Mouse (Mus musculus): ENCODE results near the gene Rcsd1. TPM values are rescaled to one million over a fixed set of nuclear protein-coding genes. Genes with fewer than 3 reads are reported as not detected.

Rcsd1 gene
- total and polyA plus RNA-seq, 3 experiments, result 22.7 to 81.1 (median 35.7) TPM

GRCm38 (mm10) chr1:165726986-165727385, 17.4 kb upstream of the Rcsd1 start:
- Histone ChIP-seq H3K36me3 (replicated peaks in 1 of 2; ENCODE audit: control insufficient read depth in 1 of 2, insufficient read depth in 1 of 2, low read length in 1 of 2) (no peaks in the 10 kb centered on the region), H3K27me3 (replicated peaks) (no peaks in the 10 kb centered on the region), H3K4me2 (ENCODE audit: insufficient read depth, low read depth, poor library complexity, severe bottlenecking) (no peak overlapping the region), H3K9me3 (replicated peaks; ENCODE audit: low read length) (no peaks in the 10 kb centered on the region), H3K27ac (ENCODE audit: insufficient read depth, low read depth) (no peak overlapping the region), H3K4me3 (replicated peaks in 1 of 3; ENCODE audit: low read depth in 2 of 3, low read length in 2 of 3, poor library complexity in 1 of 3) (no peak overlapping the region), H3K4me1 (ENCODE audit: control insufficient read depth in 1 of 2, insufficient read depth in 2 of 2) (peaks cover 2 to 14% of the 10 kb centered on the region in 2 experiments; a peak in 2 of 4 replicates), H3K79me2 (replicated peaks; ENCODE audit: control insufficient read depth, extremely low read depth, insufficient read depth, poor library complexity, severe bottlenecking) (no peaks in the 10 kb centered on the region), H3K9ac (ENCODE audit: insufficient read depth, low read depth) (no peak overlapping the region)
- dilution Hi-C loops (cut with MboI; ENCODE audit: extremely low pct_ligation_motif_present, extremely low pct_unique_long_range_greater_than_20kb, low sequenced_read_pairs) (no loop called here), in situ Hi-C loops (cut with MboI; ENCODE audit: low pct_ligation_motif_present, low pct_unique_long_range_greater_than_20kb, low sequenced_read_pairs) (no loop called here)
- TF ChIP-seq RCOR1 (conservative IDR thresholded peaks at IDR 0.05; ENCODE audit: low read depth, low read length) (no peak), SMC3 (IDR thresholded peaks at IDR 0.05; ENCODE audit: low read depth, low read length) (no peak), ELF1 (IDR thresholded peaks at IDR 0.05; ENCODE audit: low read depth, low read length) (no peak), MAX (IDR thresholded peaks at IDR 0.05; ENCODE audit: low read length) (no peak), GABPA (IDR thresholded peaks at IDR 0.05; ENCODE audit: insufficient replicate concordance, low read depth, low read length) (no peak), SIN3A (IDR thresholded peaks at IDR 0.05; ENCODE audit: low read length) (no peak), MAFK (IDR thresholded peaks at IDR 0.05; ENCODE audit: insufficient replicate concordance, low read length) (no peak)
- DNase-seq (ENCODE audit: extremely low read depth), result no peak

GRCm38 (mm10) chr1:165725039-165725644, 15.6 kb upstream of the Rcsd1 start:
- TF ChIP-seq MYC (IDR thresholded peaks at IDR 0.05; ENCODE audit: low read depth, low read length) (no peak), CTCF (conservative IDR thresholded peaks at IDR 0.05 in 1 of 2, IDR thresholded peaks at IDR 0.05 in 1 of 2; ENCODE audit: low read depth in 2 of 2, low read length in 2 of 2) (no peak), ZKSCAN1 (IDR thresholded peaks at IDR 0.05; ENCODE audit: borderline replicate concordance, low read depth, low read length) (no peak)
- H3K4me1 ChIP-seq (ENCODE audit: control insufficient read depth in 1 of 2, insufficient read depth in 2 of 2), result peaks cover 2 to 14% of the 10 kb centered on the region in 2 experiments; a peak in 2 of 4 replicates
- no peaks in the 10 kb centered on the region for H3K27me3 ChIP-seq (replicated peaks)
- no peak overlapping the region for H3K9ac ChIP-seq (ENCODE audit: insufficient read depth, low read depth)
- H3K36me3 ChIP-seq (replicated peaks in 1 of 2; ENCODE audit: control insufficient read depth in 1 of 2, insufficient read depth in 1 of 2, low read length in 1 of 2), result no peaks in the 10 kb centered on the region
- H3K4me3 ChIP-seq (replicated peaks in 1 of 3; ENCODE audit: low read depth in 2 of 3, low read length in 2 of 3, poor library complexity in 1 of 3), result no peak overlapping the region
- no peak overlapping the region for H3K27ac ChIP-seq (ENCODE audit: insufficient read depth, low read depth)
- in situ Hi-C loops (cut with MboI; ENCODE audit: low pct_ligation_motif_present, low pct_unique_long_range_greater_than_20kb, low sequenced_read_pairs), result no loop called here
- DNase-seq (ENCODE audit: extremely low read depth), result no peak
- H3K9me3 ChIP-seq (replicated peaks; ENCODE audit: low read length), result no peaks in the 10 kb centered on the region
- no peaks in the 10 kb centered on the region for H3K79me2 ChIP-seq (replicated peaks; ENCODE audit: control insufficient read depth, extremely low read depth, insufficient read depth, poor library complexity, severe bottlenecking)
- dilution Hi-C loops (cut with MboI; ENCODE audit: extremely low pct_ligation_motif_present, extremely low pct_unique_long_range_greater_than_20kb, low sequenced_read_pairs), result no loop called here
- H3K4me2 ChIP-seq (ENCODE audit: insufficient read depth, low read depth, poor library complexity, severe bottlenecking), result no peak overlapping the region

GRCm38 (mm10) chr1:165724219-165725033, 14.9 kb upstream of the Rcsd1 start:
- H3K9me3 ChIP-seq (replicated peaks; ENCODE audit: low read length), result no peaks in the 10 kb centered on the region
- H3K9ac ChIP-seq (ENCODE audit: insufficient read depth, low read depth), result no peak overlapping the region
- in situ Hi-C loops (cut with MboI; ENCODE audit: low pct_ligation_motif_present, low pct_unique_long_range_greater_than_20kb, low sequenced_read_pairs) (no loop called here), dilution Hi-C loops (cut with MboI; ENCODE audit: extremely low pct_ligation_motif_present, extremely low pct_unique_long_range_greater_than_20kb, low sequenced_read_pairs) (no loop called here)
- peak overlapping the region; percentile 58; the same call in 1 of the 2 replicates for H3K4me2 ChIP-seq (ENCODE audit: insufficient read depth, low read depth, poor library complexity, severe bottlenecking)
- H3K79me2 ChIP-seq (replicated peaks; ENCODE audit: control insufficient read depth, extremely low read depth, insufficient read depth, poor library complexity, severe bottlenecking), result no peaks in the 10 kb centered on the region
- no peak overlapping the region for H3K4me3 ChIP-seq (replicated peaks in 1 of 3; ENCODE audit: low read depth in 2 of 3, low read length in 2 of 3, poor library complexity in 1 of 3)
- H3K27me3 ChIP-seq (replicated peaks), result no peaks in the 10 kb centered on the region
- peaks cover 2 to 14% of the 10 kb centered on the region in 2 experiments; a peak in 2 of 4 replicates for H3K4me1 ChIP-seq (ENCODE audit: control insufficient read depth in 1 of 2, insufficient read depth in 2 of 2)
- no peaks in the 10 kb centered on the region for H3K36me3 ChIP-seq (replicated peaks in 1 of 2; ENCODE audit: control insufficient read depth in 1 of 2, insufficient read depth in 1 of 2, low read length in 1 of 2)
- no peak for DNase-seq (ENCODE audit: extremely low read depth)
- TF ChIP-seq IRF4 (IDR thresholded peaks at IDR 0.05; ENCODE audit: low read depth, low read length), result peak; percentile 57; the same call in 1 of the 2 replicates
- TF ChIP-seq MAZ (IDR thresholded peaks at IDR 0.05; ENCODE audit: low read depth, low read length), result no peak
- TF ChIP-seq E2F4 (IDR thresholded peaks at IDR 0.05; ENCODE audit: insufficient replicate concordance, low read depth, low read length), result no peak
- TF ChIP-seq NELFE (IDR thresholded peaks at IDR 0.05; ENCODE audit: low read depth, low read length), result no peak
- TF ChIP-seq NRF1 (IDR thresholded peaks at IDR 0.05; ENCODE audit: low read depth, low read length), result no peak
- peak; percentile 20; the same call in 1 of the 2 replicates for TF ChIP-seq ZNF384 (IDR thresholded peaks at IDR 0.05; ENCODE audit: low read depth, low read length)
- TF ChIP-seq MXI1 (IDR thresholded peaks at IDR 0.05; ENCODE audit: low read depth, low read length), result no peak
- no peak for TF ChIP-seq SIN3A (IDR thresholded peaks at IDR 0.05; ENCODE audit: low read length)
- TF ChIP-seq MYC (IDR thresholded peaks at IDR 0.05; ENCODE audit: low read depth, low read length), result no peak
- H3K27ac ChIP-seq (ENCODE audit: insufficient read depth, low read depth), result no peak overlapping the region
